Mouse (Mus musculus) left cerebral cortex, postnatal 14 days (tissue): Measurements from ENCODE around the gene Olfr153. TPM values are rescaled to one million over a fixed set of nuclear protein-coding genes. Genes with fewer than 3 reads are reported as not detected.
"Not testable (repeated sequence)": the region's sequence is repeated elsewhere in the genome, so short reads cannot be mapped to it uniquely, and the experiment has no call there.

Source experiments
- DNase-seq, 2 experiments: peaks; one replicate each; pipeline ENCODE4 v3.0.0; 2021 to 2022; ENCODE audit warnings: low spot score in 2 of 2, mixed read lengths in 1 of 2
- intact Hi-C: fragments of 180-260 bp; cut with DNase I; formaldehyde crosslinking; loops from one replicate; pipeline ENCODE4 v1.15.1; 2025
- long read RNA-seq, 2 experiments: library from polyadenylated mRNA; stranded (forward); transcript quantifications; one replicate each; pipeline ENCODE4 v2.0.0; 2021
- total RNA-seq, 2 experiments: library from RNA; stranded (reverse); gene quantifications; 2 replicates each; pipeline ENCODE4 v1.2.3; 2021

Gene Olfr153
- total RNA-seq = not detected
- long read RNA-seq, experiment 1 = 0 reads
- long read RNA-seq, experiment 2 = 0 reads

GRCm38 (mm10) chr2:87531496-87531895 lies at the start of gene Olfr153:
Olfr153 (plus strand) TSS chr2:87531796.
- intact Hi-C loops = no loop called here
- no peak for DNase-seq

GRCm38 (mm10) chr2:87482276-87482675 lies 49.3 kb upstream of the Olfr153 start:
- no peak for DNase-seq
- intact Hi-C loops = no loop called here

DNA sequence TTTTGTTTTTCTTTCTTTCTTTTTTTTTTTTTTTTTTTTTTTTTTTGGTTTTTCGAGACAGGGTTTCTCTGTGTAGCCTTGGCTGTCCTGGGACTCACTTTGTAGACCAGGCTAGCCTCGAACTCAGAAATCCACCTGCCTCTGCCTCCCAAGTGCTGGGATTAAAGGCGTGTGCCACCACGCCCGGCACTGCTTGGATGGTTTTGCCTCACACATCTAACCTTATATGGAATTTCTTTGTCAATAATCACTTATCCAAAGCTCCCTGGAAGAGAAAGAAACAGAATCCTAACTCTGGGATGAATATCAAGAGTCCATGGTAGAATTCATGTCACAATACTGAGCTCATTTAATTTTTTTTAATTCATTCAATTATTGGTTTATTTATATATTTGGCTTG lies 34.6 kb upstream of the Olfr153 start, which contains the start of gene Pramel7:
TSS of gene Pramel7 (minus strand) at position 101 of the 400 bp plus-strand sequence.
- DNase-seq, intact Hi-C loops: not testable (repeated sequence)

DNA sequence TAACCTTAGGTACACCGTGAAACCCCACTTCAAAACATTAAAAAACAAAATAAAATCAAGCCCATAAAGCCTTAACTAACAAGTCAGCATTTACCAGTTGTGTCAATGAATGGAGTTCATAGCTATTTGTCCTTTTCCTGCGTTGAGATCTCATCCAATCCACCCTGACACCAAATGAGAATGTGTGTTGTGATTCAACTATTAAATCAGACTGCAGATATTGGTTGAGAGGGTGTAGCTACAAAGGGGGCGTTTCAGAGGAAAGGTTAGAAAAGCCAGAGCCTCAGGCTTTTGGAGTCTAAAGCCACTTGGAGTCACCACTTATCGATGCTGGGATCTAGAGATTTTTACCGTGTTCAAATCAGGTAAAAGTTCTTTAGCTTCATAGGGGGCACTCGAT lies 25.3 kb upstream of the Olfr153 start, which contains the start of gene Pramel6:
TSS of gene Pramel6 (plus strand) at position 301 of the 400 bp plus-strand sequence.
- no peak for DNase-seq
- intact Hi-C loops = no loop called here

DNA sequence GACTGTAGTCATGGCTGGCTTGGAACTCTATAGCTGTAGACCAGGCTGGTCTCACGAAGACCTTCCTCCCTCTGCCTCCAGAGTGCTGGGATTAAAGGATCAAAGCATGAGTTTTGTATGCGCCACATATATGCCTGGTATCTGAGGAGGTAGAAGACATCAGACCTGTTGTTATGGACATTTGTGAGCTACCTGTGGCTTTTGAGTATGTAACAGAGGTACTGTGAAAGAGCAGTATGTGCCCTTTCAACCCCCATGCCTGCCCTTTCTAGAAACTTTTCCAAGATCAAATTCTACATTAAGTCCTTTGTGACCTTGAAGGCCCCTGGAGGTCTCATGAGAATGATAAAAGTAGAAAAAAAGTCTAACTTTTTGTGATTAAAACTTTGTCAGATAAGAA lies 16.6 kb upstream of the Olfr153 start:
- DNase-seq = no peak
- intact Hi-C loops = no loop called here

DNA sequence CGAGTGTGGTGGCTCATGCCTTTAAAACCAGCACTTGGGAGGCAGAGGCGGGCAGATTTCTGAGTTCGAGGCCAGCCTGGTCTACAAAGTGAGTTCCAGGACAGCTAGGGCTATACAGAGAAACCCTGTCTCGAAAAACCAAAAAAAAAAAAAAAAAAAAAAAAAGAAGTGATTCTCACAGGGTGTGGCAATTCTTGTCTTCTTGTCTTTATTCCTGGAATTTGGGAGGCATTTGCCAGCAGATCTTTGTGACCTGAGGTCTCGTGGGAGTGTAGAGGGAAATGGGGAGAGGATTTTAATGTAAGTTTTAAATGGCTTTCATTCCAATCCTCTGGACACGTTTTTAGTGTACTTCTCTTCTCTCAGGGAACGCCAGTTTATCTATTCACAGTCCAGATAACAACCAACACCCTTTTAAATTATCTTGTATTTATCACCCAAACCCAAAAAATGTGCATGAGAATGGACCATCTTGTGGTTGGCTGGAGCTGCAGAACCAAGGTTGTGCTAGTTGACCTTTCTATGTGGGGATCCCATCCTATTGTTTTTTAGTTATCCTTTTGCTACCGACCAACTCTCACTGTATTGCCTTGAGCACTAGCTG lies 16.0 kb upstream of the Olfr153 start:
- intact Hi-C loops = no loop called here
- no peak for DNase-seq

- no peak for DNase-seq
- intact Hi-C loops = no loop called here
Measured at GRCm38 (mm10) chr2:87516581-87516980, 15.0 kb upstream of the Olfr153 start.

GRCm38 (mm10) chr2:87520651-87521050 lies 10.9 kb upstream of the Olfr153 start:
- intact Hi-C loops = no loop called here
- no peak for DNase-seq

DNA sequence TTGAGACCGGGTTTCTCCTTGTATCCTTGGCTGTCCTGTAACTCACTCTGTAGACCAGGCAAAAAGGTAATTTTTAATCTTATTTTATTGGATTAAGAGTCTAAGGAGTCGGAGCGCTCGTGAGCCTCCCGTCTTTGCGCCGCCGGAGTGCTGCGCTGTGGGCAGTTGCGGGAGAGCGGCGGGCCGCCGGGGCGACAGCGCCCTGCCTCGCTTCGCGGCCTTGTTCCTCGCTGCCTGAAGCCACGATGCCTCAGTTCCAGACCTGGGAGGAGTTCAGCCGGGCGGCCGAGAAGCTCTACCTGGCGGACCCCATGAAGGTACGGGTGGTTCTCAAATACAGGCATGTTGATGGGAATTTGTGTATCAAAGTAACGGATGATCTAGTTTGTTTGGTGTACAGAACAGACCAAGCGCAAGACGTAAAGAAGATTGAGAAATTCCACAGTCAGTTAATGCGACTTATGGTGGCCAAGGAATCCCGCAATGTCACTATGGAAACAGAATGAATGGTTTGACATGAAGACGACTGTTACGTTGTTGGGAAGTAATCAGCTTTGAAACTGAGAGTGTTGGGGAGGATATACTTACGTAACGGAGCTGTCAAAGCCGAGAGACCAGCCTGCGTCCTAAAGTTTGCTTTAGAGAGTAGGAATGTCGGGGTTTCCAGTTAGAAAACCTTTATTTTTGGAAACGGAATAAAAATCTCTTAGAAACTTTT lies 5.5 kb upstream of the Olfr153 start:
- peak in 1 of 2 experiments; percentile 4 for DNase-seq
- intact Hi-C loops = not testable (repeated sequence)

DNA sequence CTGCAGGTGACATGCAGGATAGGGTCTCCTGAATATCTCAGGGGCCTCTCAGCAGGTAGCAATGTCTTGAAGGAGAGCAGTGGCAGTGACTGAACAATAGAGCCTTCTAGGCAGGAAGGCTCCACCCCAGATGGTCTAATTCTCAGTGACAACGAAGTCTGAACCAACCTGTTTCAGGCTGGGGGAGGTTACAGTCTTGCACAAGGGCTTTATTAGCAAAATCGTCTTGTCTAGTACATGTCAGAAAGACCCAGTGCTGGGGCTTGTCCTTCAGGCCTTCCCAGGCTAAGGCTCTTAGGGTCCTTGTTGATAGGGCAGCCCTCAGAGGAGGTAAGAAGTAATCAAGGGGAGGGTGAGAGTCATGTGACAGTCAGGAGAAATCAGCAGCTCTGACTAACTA lies 3.2 kb downstream of the Olfr153 start:
- no peak for DNase-seq
- intact Hi-C loops = no loop called here

GRCm38 (mm10) chr2:87545442-87545841 lies 13.8 kb downstream of the Olfr153 start, which contains the start of gene Olfr1128:
Olfr1128 (minus strand) TSS chr2:87545542.
- intact Hi-C loops = no loop called here
- no peak for DNase-seq

- DNase-seq, intact Hi-C loops: not testable (repeated sequence)
Measured at GRCm38 (mm10) chr2:87573602-87574001, 42.0 kb downstream of the Olfr153 start, which contains the start of gene Olfr1129. Olfr1129 (plus strand) TSS chr2:87573902.

Other genes with a start within 250 kb of the Olfr153 start
- gene Olfr1118, start 224.2 kb upstream of the Olfr153 start, total RNA-seq = not detected
- not detected for gene Olfr1120, start 177.0 kb upstream of the Olfr153 start, total RNA-seq
- not detected for gene Olfr1121, start 161.9 kb upstream of the Olfr153 start, total RNA-seq
- under 1 TPM in 1 of 2 experiments, not detected in 1; 0.07 TPM for gene Olfr1122, start 145.9 kb upstream of the Olfr153 start, total RNA-seq
- not detected for gene Olfr1123, start 115.2 kb upstream of the Olfr153 start, total RNA-seq
- not detected for gene Olfr1124, start 101.5 kb upstream of the Olfr153 start, total RNA-seq
- gene Olfr1126, start 77.8 kb upstream of the Olfr153 start, total RNA-seq = not detected
- gene Pramel7, start 34.7 kb upstream of the Olfr153 start, total RNA-seq = not detected
- not detected for gene Pramel6, start 25.2 kb upstream of the Olfr153 start, total RNA-seq
- not detected for gene Olfr1128, start 13.7 kb downstream of the Olfr153 start, total RNA-seq
- not detected for gene Olfr1129, start 42.1 kb downstream of the Olfr153 start, total RNA-seq
- gene Olfr1130, start 74.4 kb downstream of the Olfr153 start, total RNA-seq = not detected
- gene Olfr1131, start 95.3 kb downstream of the Olfr153 start, total RNA-seq = not detected
- gene Olfr1132, start 105.7 kb downstream of the Olfr153 start, total RNA-seq = not detected
- gene Olfr1133, start 115.6 kb downstream of the Olfr153 start, total RNA-seq = not detected
- gene Olfr1134, start 126.7 kb downstream of the Olfr153 start, total RNA-seq = not detected
- gene Olfr1135, start 141.9 kb downstream of the Olfr153 start, total RNA-seq = not detected
- not detected for gene Olfr1136, start 162.2 kb downstream of the Olfr153 start, total RNA-seq
- not detected for gene Olfr1137, start 181.4 kb downstream of the Olfr153 start, total RNA-seq
- not detected for gene Olfr1138, start 208.2 kb downstream of the Olfr153 start, total RNA-seq
- gene Olfr1140, start 212.0 kb downstream of the Olfr153 start, total RNA-seq = not detected
- not detected for gene Olfr1141, start 222.2 kb downstream of the Olfr153 start, total RNA-seq
- not detected for gene Olfr152, start 247.7 kb downstream of the Olfr153 start, total RNA-seq